ENCODE assay signal across 23 mouse cellular contexts in the genomic region with DNA sequence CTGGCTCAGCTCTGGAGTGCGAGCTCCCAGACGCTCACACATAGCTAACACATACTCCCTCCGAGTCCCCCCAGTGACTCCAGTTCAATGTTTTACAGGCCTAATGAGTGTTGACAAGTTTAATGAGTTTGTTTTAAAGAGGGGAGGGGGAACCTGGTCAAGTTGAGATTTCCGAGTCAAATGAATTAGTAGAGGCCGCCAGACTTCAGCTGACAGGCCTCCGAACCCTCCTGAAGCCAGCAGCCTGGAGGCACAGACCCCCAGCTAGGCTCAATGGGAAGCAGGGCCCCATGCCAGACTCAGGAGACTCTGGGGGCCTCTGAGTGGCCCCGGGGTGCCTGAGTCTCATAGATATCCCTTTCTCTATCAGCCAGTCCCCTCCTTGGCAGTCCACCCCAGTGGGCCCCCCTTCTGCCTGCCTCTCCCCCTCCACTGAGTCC. TPM values are rescaled to one million over a fixed set of nuclear protein-coding genes. Genes with fewer than 3 reads are reported as not detected.
A peak's percentile ranks its signal among the peaks of the same experiment; 100 is the strongest.
DNase-seq lines count a peak whose midpoint lies in the region; ATAC-seq lines count a peak whose summit lies in the region.
"Had no signal": no experiment of that assay in that cellular context is flagged by ENCODE, and none has a peak within 500 bp of the region (broad histone marks: within the 10 kb centered on the region; RNA-seq: fewer than 3 reads in every experiment).

No protein-coding gene starts in this region.

- H3K4me2 ChIP-seq in neural tube, embryonic 11.5 days (ENCODE audit: low read depth), result no peak overlapping the region
- no peak overlapping the region for H3K4me2 ChIP-seq in neural tube, embryonic 15.5 days
- no peak overlapping the region for H3K4me2 ChIP-seq in forebrain, embryonic 15.5 days (replicated peaks)
- no peak overlapping the region for H3K4me2 ChIP-seq in midbrain, embryonic 11.5 days
- H3K4me2 ChIP-seq: limb, embryonic 13.5 days had no signal

- no peaks in the 10 kb centered on the region for H3K9me3 ChIP-seq in neural tube, embryonic 11.5 days (ENCODE audit: control insufficient read depth, low read length)
- no peaks in the 10 kb centered on the region for H3K9me3 ChIP-seq in neural tube, embryonic 15.5 days (replicated peaks)
- no peaks in the 10 kb centered on the region for H3K9me3 ChIP-seq in forebrain, embryonic 15.5 days
- no peaks in the 10 kb centered on the region for H3K9me3 ChIP-seq in midbrain, embryonic 11.5 days (ENCODE audit: control insufficient read depth, low read length)
- H3K9me3 ChIP-seq: limb, embryonic 13.5 days had no signal

- ATAC-seq in neural tube, embryonic 11.5 days (ENCODE audit: insufficient read depth, low FRiP score, low TSS enrichment), result no peak
- ATAC-seq in neural tube, embryonic 15.5 days (ENCODE audit: low FRiP score), result no peak
- ATAC-seq in forebrain, embryonic 15.5 days (replicated peaks), result peak; percentile 76
- ATAC-seq in midbrain, embryonic 11.5 days (ENCODE audit: low FRiP score), result no peak
- no peak for ATAC-seq in megakaryocyte progenitor cell, adult 5-6 weeks (replicated peaks; ENCODE audit: poor library complexity)
- ATAC-seq: CD4-positive, CD25-positive, alpha-beta regulatory T cell, adult 4 months had no signal

- H3K9ac ChIP-seq in neural tube, embryonic 11.5 days (ENCODE audit: low read length), result peak overlapping the region; percentile 18; the same call in 1 of the 2 replicates
- no peak overlapping the region for H3K9ac ChIP-seq in neural tube, embryonic 15.5 days (replicated peaks)
- no peak overlapping the region for H3K9ac ChIP-seq in forebrain, embryonic 15.5 days (replicated peaks)
- H3K9ac ChIP-seq in midbrain, embryonic 11.5 days (ENCODE audit: low read length), result no peak overlapping the region; the same call in 1 of the 2 replicates
- H3K9ac ChIP-seq: limb, embryonic 13.5 days had no signal

- no peak overlapping the region for H3K4me3 ChIP-seq in neural tube, embryonic 11.5 days (ENCODE audit: low read depth, low read length)
- no peak overlapping the region for H3K4me3 ChIP-seq in neural tube, embryonic 15.5 days (replicated peaks)
- H3K4me3 ChIP-seq in forebrain, embryonic 15.5 days, result no peak overlapping the region
- no peak overlapping the region for H3K4me3 ChIP-seq in midbrain, embryonic 11.5 days (ENCODE audit: low read depth, low read length)
- H3K4me3 ChIP-seq: heart, adult 2 months; limb, embryonic 13.5 days; myocyte had no signal

- H3K4me1 ChIP-seq in neural tube, embryonic 11.5 days (ENCODE audit: control insufficient read depth, insufficient read depth, low read length), result peaks cover 52% of the 10 kb centered on the region
- H3K4me1 ChIP-seq in neural tube, embryonic 15.5 days, result peaks cover 26% of the 10 kb centered on the region
- H3K4me1 ChIP-seq in forebrain, embryonic 15.5 days, result peaks cover 41% of the 10 kb centered on the region
- peaks cover 78% of the 10 kb centered on the region for H3K4me1 ChIP-seq in midbrain, embryonic 11.5 days (ENCODE audit: control insufficient read depth, insufficient read depth, low read length)

- H3K36me3 ChIP-seq in neural tube, embryonic 11.5 days (ENCODE audit: control insufficient read depth, insufficient read depth, low read length), result no peaks in the 10 kb centered on the region
- no peaks in the 10 kb centered on the region for H3K36me3 ChIP-seq in neural tube, embryonic 15.5 days
- no peaks in the 10 kb centered on the region for H3K36me3 ChIP-seq in forebrain, embryonic 15.5 days
- H3K36me3 ChIP-seq in midbrain, embryonic 11.5 days (ENCODE audit: control insufficient read depth, insufficient read depth, low read length), result no peaks in the 10 kb centered on the region
- H3K36me3 ChIP-seq: limb, embryonic 13.5 days had no signal

- H3K27me3 ChIP-seq in neural tube, embryonic 11.5 days (ENCODE audit: control insufficient read depth, insufficient read depth, low read length), result peaks cover 25% of the 10 kb centered on the region
- H3K27me3 ChIP-seq in neural tube, embryonic 15.5 days (replicated peaks), result peaks cover 56% of the 10 kb centered on the region
- peaks cover 45% of the 10 kb centered on the region for H3K27me3 ChIP-seq in forebrain, embryonic 15.5 days
- H3K27me3 ChIP-seq in midbrain, embryonic 11.5 days (ENCODE audit: control insufficient read depth, insufficient read depth, low read length), result peaks cover 66% of the 10 kb centered on the region

- 12% methylated on average over 7 of the region's 7 CpGs for WGBS in neural tube, embryonic 11.5 days
- WGBS in neural tube, embryonic 15.5 days, result 11% methylated on average over 7 of the region's 7 CpGs
- WGBS in forebrain, embryonic 15.5 days, result 8% methylated on average over 7 of the region's 7 CpGs
- WGBS in midbrain, embryonic 11.5 days, result 10% methylated on average over 7 of the region's 7 CpGs

- H3K27ac ChIP-seq in neural tube, embryonic 11.5 days (ENCODE audit: low read depth, low read length), result peak overlapping the region; percentile 71
- H3K27ac ChIP-seq in neural tube, embryonic 15.5 days (replicated peaks), result no peak overlapping the region
- H3K27ac ChIP-seq in forebrain, embryonic 15.5 days (replicated peaks), result no peak overlapping the region
- peak overlapping the region; percentile 73; the same call in 1 of the 2 replicates for H3K27ac ChIP-seq in midbrain, embryonic 11.5 days (ENCODE audit: low read depth, low read length)
- H3K27ac ChIP-seq: heart, adult 2 months; limb, embryonic 13.5 days; macrophage had no signal

- DNase-seq in neural tube, embryonic 11.5 days (ENCODE audit: low spot score), result peak; percentile 37
- DNase-seq in midbrain, embryonic 11.5 days (ENCODE audit: low spot score, missing footprints), result peak; percentile 90
- peak; percentile 84 for DNase-seq in retina, postnatal 1 day
- DNase-seq in thymus, adult 18-20 months, result no peak
- DNase-seq: adrenal gland, adult 8-10 months; cerebellum, adult 18-20 months; heart, adult 2 months; kidney, adult 9 months; layer of hippocampus, postnatal 36 days; thymus, postnatal 14 days had no signal

RNA-seq across cellular contexts. Expression of a gene that starts 23.9 kb away (rescaled TPM):
- 3.4 and 3.8 TPM in 2 replicates for polyA plus RNA-seq in neural tube, embryonic 11.5 days (2014; fragmentation: Nextera tagmentation; extraction: Ambion mirVana)
- polyA plus RNA-seq in neural tube, embryonic 15.5 days (2015; fragmentation: Nextera tagmentation; extraction: Ambion mirVana), result 0.14 and 0.17 TPM in 2 replicates
- polyA plus RNA-seq in forebrain, embryonic 15.5 days (2015; fragmentation: Nextera tagmentation; extraction: Ambion mirVana), result 0.08 TPM in 1 of 2 replicates, not detected in the other
- 3.1 and 3.4 TPM in 2 replicates for polyA plus RNA-seq in midbrain, embryonic 11.5 days (2014; fragmentation: Nextera tagmentation; extraction: Ambion mirVana)
- not detected in 2 replicates for total RNA-seq in megakaryocyte progenitor cell, adult 5-6 weeks (2015)
- not detected in 2 replicates for total RNA-seq in megakaryocyte progenitor cell, adult 5-6 weeks (2017)
- total RNA-seq: adrenal gland, adult 8-10 months; heart, adult 2 months; MEL had no signal
- polyA plus RNA-seq: CD4-positive, CD25-positive, alpha-beta regulatory T cell, adult 4 months; cortical plate, adult 2 months; heart, adult 2 months; heart, embryonic 16.5 days; liver, embryonic 16.5 days; macrophage; small intestine, adult 2 months; stomach, embryonic 14.5 days had no signal

Comparison
In these comparisons a context has a peak if more than half of its experiments do, and no peak if none do; other contexts are left out.
1. H3K27ac ChIP-seq: peak in neural tube, embryonic 11.5 days (single experiment) and midbrain, embryonic 11.5 days (single experiment); none in neural tube, embryonic 15.5 days (single experiment) and forebrain, embryonic 15.5 days (single experiment).
2. DNase-seq: peak in neural tube, embryonic 11.5 days (single experiment), midbrain, embryonic 11.5 days (single experiment) and retina, postnatal 1 day (single experiment); none in thymus, adult 18-20 months (0 of 2).